Mouse (Mus musculus): Measurements from ENCODE around the gene Rbx1.

- TF ChIP-seq POLR2A (IDR thresholded peaks at IDR 0.05; ENCODE audit: extremely low read depth, insufficient read depth, low read length) (no peak), CTCF (IDR thresholded peaks at IDR 0.05; ENCODE audit: extremely low read depth, insufficient read depth, low read length) (peak; percentile 32; the same call in 1 of the 2 replicates)
Measured at GRCm38 (mm10) chr15:81475654-81476053, 9.6 kb downstream of the Rbx1 start.

Measured in cortical plate, adult 2 months (tissue).